Mouse (Mus musculus): Measurements from ENCODE around the gene Fbxo34.
"Not testable (repeated sequence)": the region's sequence is repeated elsewhere in the genome, so short reads cannot be mapped to it uniquely, and the experiment has no call there.

The Fbxo34 gene

GRCm38 (mm10) chr14:47563106-47563505 lies 112.9 kb downstream of the Fbxo34 start:
- DNase-seq = no peak

GRCm38 (mm10) chr14:47567962-47568652 lies 117.9 kb downstream of the Fbxo34 start:
- peak; percentile 98 for DNase-seq

- DNase-seq = not testable (repeated sequence)
Observed at GRCm38 (mm10) chr14:47570549-47570948, 120.3 kb downstream of the Fbxo34 start, which contains the start of gene Atg14. Atg14 (minus strand) TSS chr14:47570649.

- no peak for DNase-seq
Observed at GRCm38 (mm10) chr14:47572707-47573106, 122.5 kb downstream of the Fbxo34 start.

DNA sequence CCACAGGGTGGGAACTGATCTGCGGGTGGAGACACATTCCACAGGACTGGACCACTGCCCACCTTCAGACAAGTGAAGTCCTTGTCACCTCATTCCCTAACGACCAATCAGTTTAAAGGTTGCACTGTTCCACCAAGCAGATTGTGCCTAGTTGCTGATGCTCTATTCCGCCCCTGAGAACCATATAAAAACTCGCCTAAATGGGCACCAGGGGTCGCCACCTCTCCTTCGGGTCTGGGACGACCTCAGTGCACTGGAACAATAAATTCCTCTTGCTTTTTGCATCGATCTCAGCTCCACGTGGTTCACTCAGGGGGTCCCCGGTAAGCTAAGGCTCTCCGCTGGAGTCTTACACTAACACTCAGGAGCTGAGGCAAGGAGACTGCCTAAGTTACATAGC lies 124.5 kb downstream of the Fbxo34 start:
- peak in 1 of 2 experiments; percentile 10 for DNase-seq

- no peak for DNase-seq
Observed at GRCm38 (mm10) chr14:47576687-47577086, 126.5 kb downstream of the Fbxo34 start.

GRCm38 (mm10) chr14:47578086-47578485 lies 127.9 kb downstream of the Fbxo34 start:
- peak; percentile 78 to 84 for DNase-seq

GRCm38 (mm10) chr14:47581280-47581679 lies 131.1 kb downstream of the Fbxo34 start:
- peak; percentile 13 to 15 for DNase-seq

Measured in cerebellum, postnatal 10 days (tissue).